Mouse (Mus musculus): ENCODE measurements around the gene Zmiz1. TPM values are rescaled to one million over a fixed set of nuclear protein-coding genes. Genes with fewer than 3 reads are reported as not detected.

Zmiz1 gene
- total RNA-seq, 1 experiment from 2014 or later = 9.8 TPM

DNA sequence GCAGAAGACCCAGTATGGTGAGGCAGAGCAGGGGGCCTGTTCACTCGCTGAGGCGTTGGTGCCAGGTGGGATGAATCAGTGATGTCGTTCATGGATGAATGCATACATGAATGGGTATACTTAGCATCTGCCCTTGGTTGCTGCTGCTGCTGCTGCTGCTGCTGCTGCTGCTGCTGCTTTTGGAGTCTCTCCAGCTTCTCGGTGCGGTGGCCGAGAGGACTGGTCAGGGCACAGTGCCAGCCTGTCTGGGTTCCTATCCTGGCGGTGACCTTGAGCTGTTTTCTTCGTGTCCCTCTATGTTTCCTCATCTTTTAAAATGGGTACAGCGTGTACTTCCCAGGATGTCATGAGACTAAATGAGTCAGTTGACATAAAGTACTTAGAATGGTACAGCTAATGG is 56.9 kb downstream of the Zmiz1 start:
- no peak for ATAC-seq (replicated peaks in 1 of 2; ENCODE audit: insufficient read depth in 1 of 2, low FRiP score in 2 of 2, low TSS enrichment in 1 of 2, low read depth in 1 of 2, poor library complexity in 2 of 2, severe bottlenecking in 2 of 2)

- ATAC-seq (replicated peaks in 1 of 2; ENCODE audit: insufficient read depth in 1 of 2, low FRiP score in 2 of 2, low TSS enrichment in 1 of 2, low read depth in 1 of 2, poor library complexity in 2 of 2, severe bottlenecking in 2 of 2) = peak; percentile 81 to 85
Observed at GRCm38 (mm10) chr14:25516640-25517591, 57.9 kb downstream of the Zmiz1 start.

DNA sequence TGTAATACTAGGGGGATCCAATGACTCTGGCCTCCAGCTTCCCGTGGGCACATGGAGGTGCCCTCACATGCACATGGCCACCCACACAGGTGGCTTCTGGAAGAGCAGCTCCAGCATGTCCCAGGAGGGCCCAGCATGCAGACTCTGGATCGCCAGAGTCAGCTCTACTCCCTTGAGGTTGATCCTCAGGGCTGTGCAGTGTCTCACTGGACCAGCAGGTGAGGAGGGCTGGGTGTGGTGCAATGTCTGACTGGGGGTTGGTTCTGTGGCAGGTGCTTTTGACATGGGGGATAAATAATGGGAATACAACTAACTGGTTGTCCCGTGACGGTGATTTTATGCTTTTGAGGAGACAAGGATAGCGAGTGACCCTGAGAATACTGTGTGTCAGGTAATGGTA is 59.7 kb downstream of the Zmiz1 start:
- no peak for ATAC-seq (replicated peaks in 1 of 2; ENCODE audit: insufficient read depth in 1 of 2, low FRiP score in 2 of 2, low TSS enrichment in 1 of 2, low read depth in 1 of 2, poor library complexity in 2 of 2, severe bottlenecking in 2 of 2)

GRCm38 (mm10) chr14:25519656-25520055 is 60.7 kb downstream of the Zmiz1 start:
- no peak for ATAC-seq (replicated peaks in 1 of 2; ENCODE audit: insufficient read depth in 1 of 2, low FRiP score in 2 of 2, low TSS enrichment in 1 of 2, low read depth in 1 of 2, poor library complexity in 2 of 2, severe bottlenecking in 2 of 2)

- ATAC-seq (replicated peaks in 1 of 2; ENCODE audit: insufficient read depth in 1 of 2, low FRiP score in 2 of 2, low TSS enrichment in 1 of 2, low read depth in 1 of 2, poor library complexity in 2 of 2, severe bottlenecking in 2 of 2) = no peak
Observed at GRCm38 (mm10) chr14:25520589-25520988, 61.6 kb downstream of the Zmiz1 start.

GRCm38 (mm10) chr14:25520991-25521390 is 62.0 kb downstream of the Zmiz1 start:
- no peak for ATAC-seq (replicated peaks in 1 of 2; ENCODE audit: insufficient read depth in 1 of 2, low FRiP score in 2 of 2, low TSS enrichment in 1 of 2, low read depth in 1 of 2, poor library complexity in 2 of 2, severe bottlenecking in 2 of 2)

DNA sequence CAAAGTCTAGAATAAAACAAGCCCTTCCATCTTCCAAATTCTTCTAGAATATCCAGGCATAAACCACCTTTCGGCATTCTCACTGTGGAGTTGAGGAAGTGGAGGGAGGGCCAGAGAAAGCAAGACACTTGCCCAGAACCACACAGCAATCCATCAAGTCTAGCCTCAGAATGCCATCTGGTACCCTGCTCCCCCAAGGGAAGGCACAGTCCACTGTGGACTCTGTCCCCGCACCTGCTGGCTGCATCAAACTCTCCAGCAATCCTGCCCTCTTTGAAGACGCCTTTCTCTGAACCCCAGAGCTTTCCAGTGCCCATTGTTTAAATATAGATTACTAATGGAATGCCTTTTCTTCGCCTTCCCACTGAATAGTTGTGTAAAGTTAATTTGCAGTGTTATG is 62.5 kb downstream of the Zmiz1 start:
- no peak for ATAC-seq (replicated peaks in 1 of 2; ENCODE audit: insufficient read depth in 1 of 2, low FRiP score in 2 of 2, low TSS enrichment in 1 of 2, low read depth in 1 of 2, poor library complexity in 2 of 2, severe bottlenecking in 2 of 2)

DNA sequence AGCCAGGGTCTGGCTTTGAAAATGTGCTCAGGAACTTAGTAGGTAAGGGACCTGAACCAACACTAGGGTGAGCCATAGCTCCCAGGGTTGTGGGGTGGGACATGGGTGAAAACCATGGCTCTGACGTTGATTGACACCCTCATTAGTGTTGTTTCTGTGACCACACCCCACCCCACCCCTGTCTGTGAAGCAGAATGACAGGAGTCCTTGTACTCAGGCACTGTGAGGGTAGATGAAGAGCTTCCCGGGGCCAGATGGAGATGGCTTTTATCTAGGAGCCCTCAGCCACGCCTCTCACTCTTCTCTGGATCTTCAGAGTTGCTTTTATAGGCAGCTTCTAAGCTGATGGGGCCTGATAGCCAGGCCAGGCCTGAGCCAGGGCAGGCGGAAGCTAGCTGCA is 63.4 kb downstream of the Zmiz1 start:
- ATAC-seq (replicated peaks in 1 of 2; ENCODE audit: insufficient read depth in 1 of 2, low FRiP score in 2 of 2, low TSS enrichment in 1 of 2, low read depth in 1 of 2, poor library complexity in 2 of 2, severe bottlenecking in 2 of 2) = peak in 1 of 2 experiments; percentile 14; a peak in 1 of 4 replicates

DNA sequence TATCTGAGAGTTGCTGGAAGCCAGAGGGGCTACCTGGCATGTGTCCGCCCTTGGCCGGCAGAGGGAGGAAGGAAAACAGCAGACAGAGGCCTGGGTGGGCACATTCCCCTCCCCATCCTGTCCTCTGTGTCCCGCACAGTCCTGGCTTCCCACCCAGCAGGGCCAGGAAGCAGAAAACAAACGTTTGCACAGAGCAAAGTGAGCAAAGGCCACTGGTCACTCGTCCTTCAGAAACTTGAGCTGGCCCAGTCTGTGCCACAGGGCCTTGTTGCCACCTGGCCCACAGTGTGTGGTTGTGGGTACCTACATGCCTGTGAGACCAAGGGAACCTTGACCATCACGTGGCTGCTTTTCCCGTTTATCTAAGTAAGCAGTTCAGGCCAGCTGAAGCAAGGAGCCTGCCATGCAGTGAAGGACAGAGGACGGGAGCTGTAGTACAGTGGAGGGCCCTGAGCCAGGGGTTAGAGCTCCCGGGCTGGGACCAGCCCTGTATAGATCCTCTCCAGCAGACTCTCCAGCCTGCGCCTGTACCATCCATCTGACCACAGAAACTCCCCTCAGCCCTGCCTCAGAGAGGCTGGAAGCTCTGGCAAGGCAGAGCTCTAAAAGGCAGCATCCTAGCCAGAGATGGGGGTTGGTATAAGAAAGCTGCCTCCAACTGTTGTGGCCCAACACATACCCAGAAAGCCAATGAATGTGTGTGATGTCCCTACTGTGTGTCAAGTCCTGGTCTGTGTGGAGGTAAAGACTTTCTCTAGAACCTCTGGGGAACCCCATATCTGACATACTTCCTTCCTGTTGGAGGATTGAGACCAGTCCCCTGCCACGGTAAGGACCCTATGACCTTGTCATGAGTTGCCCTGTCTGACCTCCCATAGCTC is 64.5 kb downstream of the Zmiz1 start:
- no peak for ATAC-seq (replicated peaks in 1 of 2; ENCODE audit: insufficient read depth in 1 of 2, low FRiP score in 2 of 2, low TSS enrichment in 1 of 2, low read depth in 1 of 2, poor library complexity in 2 of 2, severe bottlenecking in 2 of 2)

- ATAC-seq (replicated peaks in 1 of 2; ENCODE audit: insufficient read depth in 1 of 2, low FRiP score in 2 of 2, low TSS enrichment in 1 of 2, low read depth in 1 of 2, poor library complexity in 2 of 2, severe bottlenecking in 2 of 2) = no peak
Observed at GRCm38 (mm10) chr14:25524111-25524495, 65.1 kb downstream of the Zmiz1 start.

- peak in 1 of 2 experiments; percentile 8; a peak in 1 of 4 replicates for ATAC-seq (replicated peaks in 1 of 2; ENCODE audit: insufficient read depth in 1 of 2, low FRiP score in 2 of 2, low TSS enrichment in 1 of 2, low read depth in 1 of 2, poor library complexity in 2 of 2, severe bottlenecking in 2 of 2)
Observed at GRCm38 (mm10) chr14:25524884-25525283, 65.9 kb downstream of the Zmiz1 start.

- no peak for ATAC-seq (replicated peaks in 1 of 2; ENCODE audit: insufficient read depth in 1 of 2, low FRiP score in 2 of 2, low TSS enrichment in 1 of 2, low read depth in 1 of 2, poor library complexity in 2 of 2, severe bottlenecking in 2 of 2)
Observed at GRCm38 (mm10) chr14:25525729-25526128, 66.7 kb downstream of the Zmiz1 start.

DNA sequence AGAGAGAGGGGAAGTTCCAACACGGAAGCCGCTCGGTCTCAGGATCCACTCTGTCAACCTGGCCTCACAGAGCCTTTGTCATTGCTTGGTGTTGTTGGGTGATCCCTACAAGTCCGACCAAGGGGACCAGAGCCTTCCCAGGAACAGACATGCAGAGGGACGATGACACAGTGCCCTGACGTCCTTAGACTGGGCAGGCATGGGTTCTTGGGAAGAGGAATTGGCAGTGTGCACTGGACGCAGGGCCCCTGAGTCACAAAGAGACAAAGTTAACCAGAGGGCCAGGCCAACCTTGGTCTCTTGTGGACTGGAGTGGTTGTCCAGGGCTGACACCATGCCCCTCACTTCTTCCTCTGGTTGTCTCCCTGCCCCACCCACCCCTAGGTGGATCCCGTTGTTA is 67.9 kb downstream of the Zmiz1 start:
- ATAC-seq (replicated peaks in 1 of 2; ENCODE audit: insufficient read depth in 1 of 2, low FRiP score in 2 of 2, low TSS enrichment in 1 of 2, low read depth in 1 of 2, poor library complexity in 2 of 2, severe bottlenecking in 2 of 2) = no peak

- peak in 1 of 2 experiments; percentile 20; a peak in 1 of 4 replicates for ATAC-seq (replicated peaks in 1 of 2; ENCODE audit: insufficient read depth in 1 of 2, low FRiP score in 2 of 2, low TSS enrichment in 1 of 2, low read depth in 1 of 2, poor library complexity in 2 of 2, severe bottlenecking in 2 of 2)
Observed at GRCm38 (mm10) chr14:25527321-25527720, 68.3 kb downstream of the Zmiz1 start.

- peak; percentile 85 to 86 for ATAC-seq (replicated peaks in 1 of 2; ENCODE audit: insufficient read depth in 1 of 2, low FRiP score in 2 of 2, low TSS enrichment in 1 of 2, low read depth in 1 of 2, poor library complexity in 2 of 2, severe bottlenecking in 2 of 2)
Observed at GRCm38 (mm10) chr14:25530342-25530741, 71.4 kb downstream of the Zmiz1 start.

DNA sequence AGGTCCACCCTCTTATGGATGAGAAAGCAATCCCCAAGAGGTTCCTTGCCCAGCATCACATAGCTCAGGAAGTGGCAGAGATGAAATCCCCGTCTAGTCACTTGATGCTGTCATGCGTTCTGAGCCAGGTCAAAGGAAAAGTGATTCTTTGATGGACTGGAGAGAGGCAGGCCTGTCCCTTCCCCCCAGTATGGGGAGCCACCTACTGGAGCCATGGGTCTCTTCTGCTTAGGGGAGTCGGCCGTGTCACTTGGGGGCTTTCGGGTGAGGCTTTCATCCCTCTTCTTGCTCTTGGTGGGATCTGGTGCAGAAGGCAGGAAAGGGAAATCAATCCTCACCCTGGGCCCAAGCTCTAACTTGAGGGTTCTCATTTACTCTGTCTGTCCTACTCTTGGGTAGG is 71.8 kb downstream of the Zmiz1 start:
- no peak for ATAC-seq (replicated peaks in 1 of 2; ENCODE audit: insufficient read depth in 1 of 2, low FRiP score in 2 of 2, low TSS enrichment in 1 of 2, low read depth in 1 of 2, poor library complexity in 2 of 2, severe bottlenecking in 2 of 2)

DNA sequence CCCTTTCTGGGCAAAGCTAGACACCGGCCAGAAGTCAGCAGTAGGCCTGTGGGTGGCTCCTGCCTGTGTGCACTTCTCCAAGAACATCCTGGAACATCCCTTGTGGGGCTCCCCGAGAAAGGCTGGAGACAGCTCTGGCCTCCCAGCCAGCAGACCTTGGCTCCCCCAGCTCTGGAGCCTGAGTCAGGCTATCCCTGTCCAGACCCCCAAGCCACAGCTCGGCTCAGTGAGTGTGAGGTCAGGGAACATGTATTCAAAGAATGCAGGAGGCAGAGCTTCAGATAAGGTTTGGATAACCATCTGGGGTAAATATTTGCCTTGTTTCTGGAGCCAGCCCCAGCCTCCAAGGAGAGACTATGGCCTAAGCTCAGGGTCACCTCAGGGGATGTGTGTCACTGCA is 74.0 kb downstream of the Zmiz1 start:
- no peak for ATAC-seq (replicated peaks in 1 of 2; ENCODE audit: insufficient read depth in 1 of 2, low FRiP score in 2 of 2, low TSS enrichment in 1 of 2, low read depth in 1 of 2, poor library complexity in 2 of 2, severe bottlenecking in 2 of 2)
